Mouse (Mus musculus) CH12.LX (cell line): ENCODE measurements around the gene Cdyl2. TPM values are rescaled to one million over a fixed set of nuclear protein-coding genes. Genes with fewer than 3 reads are reported as not detected.
A peak's percentile ranks its signal among the peaks of the same experiment; 100 is the strongest.

Experiments used
- DNase-seq: peaks from one replicate; pipeline ENCODE4 v3.0.0-alpha.2; 2013; ENCODE audit errors: extremely low read depth
- H3K27ac ChIP-seq: 2 replicates; pipeline ENCODE4 v1.5.1; 2012; ENCODE audit warnings: low read depth, mild to moderate bottlenecking, control low read depth, moderate library complexity; ENCODE audit not compliant: insufficient read depth
- H3K27me3 ChIP-seq: replicated peaks from 2 replicates; pipeline ENCODE3; 2012; ENCODE audit warnings: inconsistent platforms
- H3K36me3 ChIP-seq, 2 experiments: replicated peaks in 1 of 2; 2 replicates each; pipeline versions ENCODE3 to v1.6.1; 2012; ENCODE audit warnings: inconsistent platforms in 1 of 2, low read length in 1 of 2, mild to moderate bottlenecking in 1 of 2, mixed read lengths in 1 of 2, moderate library complexity in 1 of 2; ENCODE audit not compliant: control insufficient read depth in 1 of 2, insufficient read depth in 1 of 2
- H3K4me1 ChIP-seq, 2 experiments: 2 replicates each; pipeline ENCODE4 v1.6.1; 2012; ENCODE audit warnings: inconsistent platforms in 1 of 2, moderate library complexity in 1 of 2; ENCODE audit not compliant: insufficient read depth in 2 of 2, control insufficient read depth in 1 of 2
- H3K4me2 ChIP-seq: 2 replicates; pipeline ENCODE4 v1.6.1; 2012; ENCODE audit warnings: low read depth, mild to moderate bottlenecking, control low read depth; ENCODE audit not compliant: poor library complexity, insufficient read depth, severe bottlenecking
- H3K4me3 ChIP-seq, 3 experiments: fragments of 150-350 bp in 1 of 3; sonication (generic) in 1 of 3; replicated peaks in 1 of 3; 2 replicates each; pipeline versions ENCODE3 to v1.5.1; 2011 to 2012; ENCODE audit warnings: low read depth in 2 of 3, low read length in 2 of 3, mild to moderate bottlenecking in 2 of 3, moderate library complexity in 2 of 3, control low read depth in 1 of 3, improper control_type of control experiment in 1 of 3, inconsistent platforms in 1 of 3, mixed read lengths in 1 of 3; ENCODE audit not compliant: poor library complexity in 1 of 3
- H3K79me2 ChIP-seq: replicated peaks from 2 replicates; pipeline ENCODE4 v1.6.1; 2012; ENCODE audit warnings: mild to moderate bottlenecking, moderate library complexity; ENCODE audit not compliant: control insufficient read depth, poor library complexity, insufficient read depth, severe bottlenecking; ENCODE audit errors: extremely low read depth
- H3K9ac ChIP-seq: 2 replicates; pipeline ENCODE4 v1.6.1; 2012; ENCODE audit warnings: low read depth, mild to moderate bottlenecking, control low read depth, moderate library complexity; ENCODE audit not compliant: insufficient read depth
- H3K9me3 ChIP-seq: replicated peaks from 2 replicates; pipeline ENCODE3; 2012; ENCODE audit warnings: low read length, inconsistent platforms, mixed read lengths
- BHLHE40 ChIP-seq: IDR thresholded peaks from 2 replicates; pipeline ENCODE4 v1.6.1; 2011; ENCODE audit warnings: mild to moderate bottlenecking, low read depth, low read length, improper control_type of control experiment
- CHD1 ChIP-seq: IDR thresholded peaks from 2 replicates; pipeline ENCODE4 v1.6.1; 2012; ENCODE audit warnings: low read depth, low read length, improper control_type of control experiment, inconsistent platforms
- CTCF ChIP-seq, 2 experiments: IDR thresholded peaks in 1 of 2; conservative IDR thresholded peaks in 1 of 2; 2 replicates each; pipeline ENCODE4 v1.5.1; 2011 to 2012; ENCODE audit warnings: low read depth in 2 of 2, low read length in 2 of 2, improper control_type of control experiment in 1 of 2, inconsistent platforms in 1 of 2, mild to moderate bottlenecking in 1 of 2, moderate library complexity in 1 of 2
- E2F4 ChIP-seq: IDR thresholded peaks from 2 replicates; pipeline ENCODE4 v1.6.1; 2011; ENCODE audit warnings: low read depth, low read length, improper control_type of control experiment; ENCODE audit not compliant: insufficient replicate concordance
- ELF1 ChIP-seq: IDR thresholded peaks from 2 replicates; pipeline ENCODE4 v1.6.1; 2014; ENCODE audit warnings: low read depth, mild to moderate bottlenecking, inconsistent platforms, low read length, improper control_type of control experiment
- EP300 ChIP-seq: IDR thresholded peaks from 2 replicates; pipeline ENCODE4 v1.6.1; 2011; ENCODE audit warnings: low read length, improper control_type of control experiment
- HCFC1 ChIP-seq: IDR thresholded peaks from 2 replicates; pipeline ENCODE4 v1.6.1; 2012; ENCODE audit warnings: low read depth, mild to moderate bottlenecking, inconsistent platforms, low read length, improper control_type of control experiment
- JUN ChIP-seq: IDR thresholded peaks from 2 replicates; pipeline ENCODE4 v1.6.1; 2011; ENCODE audit warnings: low read depth, mild to moderate bottlenecking, low read length, improper control_type of control experiment, moderate library complexity; ENCODE audit not compliant: insufficient read depth
- KAT2A ChIP-seq: IDR thresholded peaks from 2 replicates; pipeline ENCODE4 v1.6.1; 2012; ENCODE audit warnings: low read length, improper control_type of control experiment, inconsistent platforms; ENCODE audit not compliant: insufficient replicate concordance
- MAFK ChIP-seq: IDR thresholded peaks from 2 replicates; pipeline ENCODE4 v1.6.1; 2011; ENCODE audit warnings: low read length, improper control_type of control experiment; ENCODE audit not compliant: insufficient replicate concordance
- MAZ ChIP-seq: IDR thresholded peaks from 2 replicates; pipeline ENCODE4 v1.6.1; 2012; ENCODE audit warnings: low read depth, mild to moderate bottlenecking, inconsistent platforms, low read length, improper control_type of control experiment, moderate library complexity
- MEF2A ChIP-seq: IDR thresholded peaks from 2 replicates; pipeline ENCODE4 v1.6.1; 2014; ENCODE audit warnings: low read depth, mild to moderate bottlenecking, inconsistent platforms, low read length, improper control_type of control experiment, borderline replicate concordance
- MXI1 ChIP-seq: IDR thresholded peaks from 2 replicates; pipeline ENCODE4 v1.6.1; 2011; ENCODE audit warnings: mild to moderate bottlenecking, low read depth, low read length, improper control_type of control experiment
- MYC ChIP-seq: IDR thresholded peaks from 2 replicates; pipeline ENCODE4 v1.6.1; 2011; ENCODE audit warnings: low read depth, mild to moderate bottlenecking, improper control_type of control experiment, low read length
- NELFE ChIP-seq: IDR thresholded peaks from 2 replicates; pipeline ENCODE4 v1.6.1; 2011; ENCODE audit warnings: low read depth, low read length, improper control_type of control experiment
- NRF1 ChIP-seq: IDR thresholded peaks from 2 replicates; pipeline ENCODE4 v1.6.1; 2014; ENCODE audit warnings: low read depth, mild to moderate bottlenecking, inconsistent platforms, low read length, improper control_type of control experiment, moderate library complexity
- PAX5 ChIP-seq: IDR thresholded peaks from 2 replicates; pipeline ENCODE4 v1.6.1; 2012; ENCODE audit warnings: low read length, inconsistent platforms, mixed read lengths
- POLR2A ChIP-seq: IDR thresholded peaks from 2 replicates; pipeline ENCODE4 v1.6.1; 2011; ENCODE audit warnings: low read depth, mild to moderate bottlenecking, improper control_type of control experiment, low read length
- POLR2AphosphoS2 ChIP-seq: IDR thresholded peaks from 2 replicates; pipeline ENCODE4 v1.6.1; 2011; ENCODE audit warnings: low read depth, low read length, improper control_type of control experiment
- RCOR1 ChIP-seq: conservative IDR thresholded peaks from 2 replicates; pipeline ENCODE4 v1.6.1; 2012; ENCODE audit warnings: low read depth, mild to moderate bottlenecking, inconsistent platforms, low read length, improper control_type of control experiment
- SIN3A ChIP-seq: IDR thresholded peaks from 2 replicates; pipeline ENCODE4 v1.6.1; 2012; ENCODE audit warnings: low read length, improper control_type of control experiment, inconsistent platforms
- UBTF ChIP-seq: IDR thresholded peaks from 2 replicates; pipeline ENCODE4 v1.6.1; 2012; ENCODE audit warnings: low read depth, mild to moderate bottlenecking, inconsistent platforms, low read length, improper control_type of control experiment, moderate library complexity
- USF2 ChIP-seq: conservative IDR thresholded peaks from 2 replicates; pipeline ENCODE4 v1.6.1; 2011; ENCODE audit warnings: low read depth, low read length, improper control_type of control experiment
- ZC3H11A ChIP-seq: IDR thresholded peaks from 2 replicates; pipeline ENCODE4 v1.6.1; 2012; ENCODE audit warnings: low read depth, mild to moderate bottlenecking, inconsistent platforms, low read length, improper control_type of control experiment
- ZKSCAN1 ChIP-seq: IDR thresholded peaks from 2 replicates; pipeline ENCODE4 v1.6.1; 2012; ENCODE audit warnings: low read depth, inconsistent platforms, low read length, improper control_type of control experiment, borderline replicate concordance
- ZMIZ1 ChIP-seq: IDR thresholded peaks from 2 replicates; pipeline ENCODE4 v1.6.1; 2012; ENCODE audit warnings: low read depth, mild to moderate bottlenecking, inconsistent platforms, low read length, improper control_type of control experiment
- ZNF384 ChIP-seq: IDR thresholded peaks from 2 replicates; pipeline ENCODE4 v1.6.1; 2012; ENCODE audit warnings: low read depth, low read length, improper control_type of control experiment, inconsistent platforms
- dilution Hi-C: fragments of 300-500 bp; cut with MboI; formaldehyde crosslinking; loops from 2 replicates; pipeline ENCODE4 v1.14.3; 2020; ENCODE audit warnings: low sequenced_read_pairs; ENCODE audit not compliant: extremely low pct_unique_long_range_greater_than_20kb, extremely low pct_ligation_motif_present
- in situ Hi-C: fragments of 300-500 bp; cut with MboI; formaldehyde crosslinking; loops from 3 replicates; pipeline ENCODE4 v1.14.3; 2019; ENCODE audit warnings: low sequenced_read_pairs, low pct_ligation_motif_present, low pct_unique_long_range_greater_than_20kb, mixed read lengths
- polyA plus RNA-seq: library from polyadenylated mRNA; unstranded; fragments of >175 nt; gene quantifications from 2 replicates; pipeline ENCODE4 v1.2.1, GENCODE M21; 2012; ENCODE audit warnings: low read depth; ENCODE audit not compliant: insufficient read length
- total RNA-seq, 2 experiments: library from RNA; depleted of rRNA; stranded (reverse); fragments of 300-350 nt in 1 of 2; fragments of >200 nt in 1 of 2; gene quantifications; 2 replicates each; pipeline ENCODE4 v1.2.3; 2012 to 2014

Cdyl2 gene
- total RNA-seq (2012; rRNA removed) (6.7 and 9.4 TPM in 2 replicates), total RNA-seq (2014; rRNA removed) (3.4 and 4.4 TPM in 2 replicates), polyA plus RNA-seq (6.5 and 6.9 TPM in 2 replicates)

DNA sequence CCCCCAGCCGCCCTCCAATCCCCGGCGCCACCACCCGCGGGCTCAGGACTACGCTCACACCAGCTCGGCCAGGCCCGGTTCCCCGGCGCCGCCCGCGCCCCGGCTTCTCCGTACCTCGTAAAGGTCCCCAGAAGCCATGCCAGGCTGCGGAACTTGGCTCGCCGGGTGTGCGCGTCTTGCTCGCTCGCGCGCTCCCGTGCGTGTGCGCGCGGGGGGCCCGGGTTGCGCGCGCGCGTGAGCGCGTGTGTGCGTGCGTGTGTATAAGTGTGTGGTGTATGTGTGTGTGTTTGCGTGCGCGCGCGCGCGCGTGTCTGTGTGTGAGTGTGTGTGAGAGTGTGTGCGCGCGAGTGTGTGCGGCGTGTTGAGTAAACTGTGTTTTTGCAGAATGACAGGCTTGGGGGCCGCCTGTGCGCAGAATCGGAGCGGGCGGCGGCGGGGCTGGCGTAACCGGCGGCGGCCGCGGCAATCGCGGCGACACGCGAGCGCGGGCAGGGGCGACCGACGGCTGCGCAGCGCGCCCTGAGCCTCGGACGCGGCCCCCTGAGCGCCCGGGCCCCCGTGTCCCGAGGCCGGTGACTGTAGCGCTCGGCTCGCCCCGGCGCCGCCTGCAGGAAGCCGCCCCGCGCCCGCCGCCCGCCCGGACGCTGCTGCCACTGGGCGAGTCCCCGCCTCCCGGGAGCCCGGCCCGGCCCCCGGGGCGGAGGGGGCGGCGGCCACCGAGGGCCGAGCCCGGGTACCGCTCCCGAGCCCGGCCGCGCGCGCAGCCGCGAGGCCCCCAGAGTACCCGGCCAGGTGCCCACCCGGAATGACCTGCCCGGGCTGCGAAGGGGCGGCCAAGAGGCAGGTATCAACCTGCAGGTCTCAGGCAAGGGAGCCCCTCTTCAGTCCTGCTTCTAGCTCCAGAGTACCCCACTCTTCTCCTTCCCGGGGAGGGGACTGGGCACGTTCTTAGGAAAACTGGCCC is at the start of gene Cdyl2:
Gene Cdyl2, minus strand, starts transcription at position 308 of the 964 bp plus-strand sequence.
- Histone ChIP-seq H3K4me2 (peak within 1 kb of the TSS; percentile 63), H3K36me3 (peaks cover 3 to 15% of the 10 kb centered on the region in 2 experiments), H3K9ac (peak within 1 kb of the TSS; percentile 82), H3K27ac (peak within 1 kb of the TSS; percentile 15; the same call in 1 of the 2 replicates), H3K79me2 (no peaks in the 10 kb centered on the region), H3K27me3 (peaks cover 6% of the 10 kb centered on the region), H3K9me3 (peaks cover 8% of the 10 kb centered on the region), H3K4me3 (peak within 1 kb of the TSS; percentile 71 to 87 (median 76)), H3K4me1 (peaks cover 4 to 22% of the 10 kb centered on the region in 2 experiments)
- TF ChIP-seq BHLHE40: peak; percentile 43; the same call in 1 of the 2 replicates
- no peak for TF ChIP-seq E2F4
- 0 out of 2 replicates have a peak, but pooled peaks have one; percentile 10 for TF ChIP-seq MEF2A
- TF ChIP-seq ZC3H11A: no peak
- TF ChIP-seq NRF1: peak; percentile 73
- no peak for TF ChIP-seq MYC
- peak; percentile 54; the same call in 1 of the 2 replicates for TF ChIP-seq POLR2A
- TF ChIP-seq HCFC1: no peak
- TF ChIP-seq CTCF (conservative IDR thresholded peaks at IDR 0.05 in 1 of 2, IDR thresholded peaks at IDR 0.05 in 1 of 2; ENCODE audit: low read depth in 2 of 2, low read length in 2 of 2): no peak
- TF ChIP-seq POLR2AphosphoS2: no peak
- no peak for TF ChIP-seq MAFK
- TF ChIP-seq ZMIZ1: no peak
- 0 out of 2 replicates have a peak, but pooled peaks have one; percentile 9 for TF ChIP-seq MAZ
- TF ChIP-seq ZNF384: no peak
- TF ChIP-seq ELF1: 0 out of 2 replicates have a peak, but pooled peaks have one; percentile 3
- TF ChIP-seq USF2: no peak
- TF ChIP-seq PAX5: no peak
- TF ChIP-seq KAT2A: no peak
- no peak for TF ChIP-seq ZKSCAN1
- TF ChIP-seq RCOR1: no peak
- 0 out of 2 replicates have a peak, but pooled peaks have one; percentile 12 for TF ChIP-seq NELFE
- TF ChIP-seq MXI1: peak; percentile 79
- TF ChIP-seq CHD1: no peak
- 0 out of 2 replicates have a peak, but pooled peaks have one; percentile 3 for TF ChIP-seq UBTF
- no peak for TF ChIP-seq JUN
- no peak for TF ChIP-seq EP300
- TF ChIP-seq SIN3A: peak; percentile 41; the same call in 1 of the 2 replicates
- dilution Hi-C loops: no loop called here
- DNase-seq: peak; percentile 56
- in situ Hi-C loops: no loop called here
